Mouse (Mus musculus) c-Kit-positive CD71-negative TER-119-negative erythroid progenitor cells, embryonic 14.5 days (primary cell): Measurements from ENCODE around the gene Trmt11.
"Not testable (repeated sequence)": the region's sequence is repeated elsewhere in the genome, so short reads cannot be mapped to it uniquely, and the experiment has no call there.

Source experiments
- DNase-seq: peaks from one replicate; pipeline ENCODE4 v3.0.0-alpha.2; 2013; ENCODE audit warnings: low read depth

The Trmt11 gene

GRCm38 (mm10) chr10:30555686-30556578, 44.6 kb downstream of the Trmt11 start:
- no peak for DNase-seq

GRCm38 (mm10) chr10:30552377-30552776, 48.2 kb downstream of the Trmt11 start:
- DNase-seq, result no peak

GRCm38 (mm10) chr10:30549974-30550373, 50.6 kb downstream of the Trmt11 start:
- DNase-seq, result peak; percentile 12

GRCm38 (mm10) chr10:30538538-30538815, 62.1 kb downstream of the Trmt11 start:
- no peak for DNase-seq

- DNase-seq, result no peak
These were observed 62.6 kb downstream of the Trmt11 start for GRCm38 (mm10) chr10:30537734-30538537.

- not testable (repeated sequence) for DNase-seq
These were observed 64.6 kb downstream of the Trmt11 start for GRCm38 (mm10) chr10:30535930-30536329.

- no peak for DNase-seq
These were observed 73.4 kb downstream of the Trmt11 start for GRCm38 (mm10) chr10:30527122-30527521.

GRCm38 (mm10) chr10:30521727-30522126, 78.8 kb downstream of the Trmt11 start:
- no peak for DNase-seq

- DNase-seq, result no peak
These were observed 81.4 kb downstream of the Trmt11 start for GRCm38 (mm10) chr10:30519143-30519542.

- no peak for DNase-seq
These were observed 83.3 kb downstream of the Trmt11 start for GRCm38 (mm10) chr10:30517224-30517623.

- DNase-seq, result no peak
These were observed 83.8 kb downstream of the Trmt11 start for GRCm38 (mm10) chr10:30516771-30517170.

- no peak for DNase-seq
These were observed 95.8 kb downstream of the Trmt11 start for GRCm38 (mm10) chr10:30504736-30505135.

GRCm38 (mm10) chr10:30503168-30503567, 97.4 kb downstream of the Trmt11 start:
- DNase-seq, result no peak

- DNase-seq, result no peak
These were observed 97.8 kb downstream of the Trmt11 start for GRCm38 (mm10) chr10:30502718-30503117.

- not testable (repeated sequence) for DNase-seq
These were observed 102.3 kb downstream of the Trmt11 start for GRCm38 (mm10) chr10:30498223-30498622.
